Mouse (Mus musculus): ENCODE data around the gene Pilrb1. TPM values are rescaled to one million over a fixed set of nuclear protein-coding genes. Genes with fewer than 3 reads are reported as not detected.

Pilrb1 gene
- total RNA-seq, 2 experiments from 2014 or later, result 17.3 to 54.4 TPM

DNA sequence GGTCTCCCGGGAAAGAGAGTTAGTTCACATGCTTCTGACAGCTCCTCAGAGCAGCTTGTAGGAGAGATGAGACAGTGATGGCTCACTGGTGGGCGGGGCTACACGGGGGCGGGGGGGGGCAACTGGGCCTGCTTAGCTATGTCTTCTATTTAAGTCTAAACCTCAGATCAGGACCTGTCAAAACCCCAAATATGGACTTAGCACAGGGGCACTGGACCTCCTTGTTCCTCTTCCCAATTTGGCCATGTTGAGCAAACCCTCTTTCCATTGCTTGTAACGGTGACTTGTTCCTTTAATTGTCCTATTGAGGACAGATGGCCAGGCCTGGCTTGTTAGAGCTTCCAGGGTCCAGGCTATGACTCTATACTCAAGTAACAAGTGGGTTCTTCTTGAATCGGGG lies 26.4 kb downstream of the Pilrb1 start:
- no peak for ATAC-seq (replicated peaks; ENCODE audit: low FRiP score, poor library complexity, severe bottlenecking)

DNA sequence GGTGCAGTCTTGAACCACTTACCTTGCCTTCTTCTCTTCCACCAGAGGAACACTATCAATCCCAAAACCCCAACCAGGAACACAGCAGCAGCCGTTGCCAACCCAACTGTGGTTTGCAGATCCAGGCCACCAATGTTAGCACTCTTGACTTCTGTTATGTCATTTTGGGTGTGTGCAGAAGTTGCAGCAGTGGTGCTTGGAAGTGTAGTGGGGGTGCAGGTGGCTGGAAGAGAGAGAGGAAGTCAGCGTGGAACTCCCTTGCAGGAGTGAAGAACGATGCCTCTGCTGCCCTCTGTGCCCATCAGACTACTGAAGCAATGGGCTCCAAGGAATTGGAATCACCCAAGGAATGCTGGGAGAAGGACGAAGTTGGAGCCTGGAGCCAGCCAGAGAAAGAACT lies 26.8 kb downstream of the Pilrb1 start:
- no peak for ATAC-seq (replicated peaks; ENCODE audit: low FRiP score, poor library complexity, severe bottlenecking)

DNA sequence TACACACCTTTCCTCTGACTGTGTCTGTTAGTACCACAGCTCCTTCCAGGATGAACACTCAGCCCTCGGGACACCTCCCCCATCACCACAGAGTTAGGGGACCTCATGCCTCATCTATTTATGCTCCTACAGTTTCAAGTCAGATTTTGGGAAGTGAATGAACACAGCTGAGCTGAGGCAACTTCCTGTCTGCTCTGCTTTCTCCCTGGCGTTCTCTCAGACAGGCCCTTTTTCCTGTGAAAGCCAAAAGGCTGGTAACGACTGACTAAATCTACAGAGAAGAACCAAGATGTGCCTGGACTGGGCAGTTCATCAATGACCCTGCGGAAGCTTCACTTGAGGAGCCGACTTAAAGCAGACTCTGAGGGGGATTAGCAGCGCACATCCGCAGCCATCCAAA lies 27.7 kb downstream of the Pilrb1 start:
- ATAC-seq (replicated peaks; ENCODE audit: low FRiP score, poor library complexity, severe bottlenecking), result no peak

DNA sequence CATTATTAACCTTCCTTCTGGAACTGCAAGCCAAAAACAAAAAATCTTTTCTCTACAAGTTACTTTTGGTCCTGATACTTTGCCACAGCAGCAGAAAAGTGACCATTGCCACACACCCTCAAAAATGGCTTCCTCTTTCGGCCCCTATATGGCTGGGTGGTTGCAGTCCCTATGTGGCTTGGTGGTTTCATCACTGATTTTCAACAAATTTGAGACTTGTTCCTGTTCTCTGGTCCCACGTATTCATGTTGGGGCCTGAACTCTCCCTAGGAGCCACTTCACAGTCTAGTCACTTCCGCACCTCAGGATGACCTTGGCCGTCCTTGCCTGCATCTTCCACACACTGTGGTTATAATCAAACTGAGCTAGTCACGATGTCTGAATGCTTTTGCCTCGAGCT lies 29.2 kb downstream of the Pilrb1 start:
- no peak for ATAC-seq (replicated peaks; ENCODE audit: low FRiP score, poor library complexity, severe bottlenecking)

DNA sequence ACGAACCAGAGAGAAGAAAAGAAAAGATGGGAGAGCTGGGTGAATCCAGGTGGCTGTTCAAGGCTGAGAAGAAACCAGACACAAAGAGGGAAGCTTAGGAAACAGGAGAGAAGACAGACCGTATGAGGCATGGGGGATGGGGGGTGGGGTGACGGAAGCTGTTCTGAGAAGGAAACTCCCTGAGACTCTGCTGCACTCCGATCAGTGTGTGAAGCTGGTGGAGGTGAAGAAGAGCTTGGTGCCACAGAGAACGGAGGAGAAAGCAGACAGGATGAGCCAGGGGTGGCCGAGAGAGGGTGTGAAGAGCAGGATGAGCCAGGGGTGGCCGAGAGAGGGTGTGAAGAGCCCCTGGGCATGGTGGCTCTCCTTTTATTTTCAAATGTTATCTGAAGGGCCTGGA lies 31.5 kb downstream of the Pilrb1 start:
- no peak for ATAC-seq (replicated peaks; ENCODE audit: low FRiP score, poor library complexity, severe bottlenecking)

DNA sequence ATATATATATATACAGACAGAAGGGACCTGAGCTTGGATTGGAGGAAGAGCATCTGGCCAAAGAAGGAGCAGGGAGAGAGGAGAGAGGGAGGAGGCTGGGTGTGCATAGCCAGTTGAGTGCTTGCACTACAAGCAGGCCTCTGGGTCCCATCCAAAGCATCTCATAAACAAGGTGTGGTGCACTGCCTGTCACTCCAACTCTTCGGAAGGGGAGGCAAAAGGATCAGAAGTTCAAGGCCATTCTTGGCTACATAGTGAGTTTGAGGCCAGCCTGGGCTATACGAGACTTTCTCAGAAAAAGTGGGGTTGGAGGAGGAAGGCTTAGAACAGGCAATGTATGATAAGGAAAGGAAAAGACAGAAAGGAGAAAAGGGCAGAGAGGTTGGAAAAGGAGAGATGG lies 31.9 kb downstream of the Pilrb1 start:
- no peak for ATAC-seq (replicated peaks; ENCODE audit: low FRiP score, poor library complexity, severe bottlenecking)

DNA sequence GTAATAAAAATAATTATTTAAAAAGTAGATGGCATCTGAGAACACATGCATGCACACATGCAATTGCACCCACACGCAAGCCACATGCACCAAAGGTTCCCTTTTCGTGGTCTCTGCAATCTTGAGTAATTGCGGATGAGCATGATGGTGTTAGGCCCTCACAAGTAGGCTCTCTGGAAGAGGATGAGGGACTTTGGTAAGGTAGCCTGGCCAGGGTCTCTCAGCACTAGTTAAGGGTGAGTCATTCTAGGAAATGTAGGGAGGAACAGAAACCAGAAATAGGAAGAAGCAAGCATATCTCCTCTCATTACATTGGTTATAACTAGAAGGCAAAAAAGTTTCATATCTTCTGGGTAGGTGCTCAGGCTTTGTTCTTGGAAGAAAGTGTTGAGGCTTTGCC lies 32.9 kb downstream of the Pilrb1 start:
- ATAC-seq (replicated peaks; ENCODE audit: low FRiP score, poor library complexity, severe bottlenecking), result no peak

DNA sequence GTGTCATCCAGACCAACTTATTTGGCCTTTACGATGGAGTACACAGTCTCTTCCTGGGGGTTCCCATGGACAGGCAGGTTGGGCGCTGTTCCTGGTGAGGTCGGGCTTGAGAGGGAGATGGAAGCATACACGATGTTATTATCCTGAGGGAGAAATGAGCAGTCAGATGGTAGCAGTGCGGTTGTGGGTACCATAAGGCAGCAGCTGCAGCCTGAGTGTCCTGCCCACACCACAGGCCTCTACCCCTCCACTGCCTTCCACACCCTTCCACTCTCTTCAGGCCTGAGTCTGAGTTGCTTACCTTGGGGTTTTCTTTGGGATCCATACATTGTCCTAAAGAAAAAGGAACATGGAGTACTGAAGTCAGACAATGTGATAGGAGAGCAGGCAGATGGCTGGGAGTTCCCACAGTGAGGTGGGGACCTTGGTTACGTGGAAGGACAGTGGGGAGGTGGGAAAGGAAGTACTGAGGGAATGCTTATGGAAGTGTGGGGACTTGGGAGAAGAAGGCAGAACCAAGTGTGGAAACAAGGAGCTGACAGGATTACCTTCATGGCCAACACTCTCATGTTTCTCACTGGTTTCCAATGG lies 34.4 kb downstream of the Pilrb1 start:
- ATAC-seq (replicated peaks; ENCODE audit: low FRiP score, poor library complexity, severe bottlenecking), result no peak

DNA sequence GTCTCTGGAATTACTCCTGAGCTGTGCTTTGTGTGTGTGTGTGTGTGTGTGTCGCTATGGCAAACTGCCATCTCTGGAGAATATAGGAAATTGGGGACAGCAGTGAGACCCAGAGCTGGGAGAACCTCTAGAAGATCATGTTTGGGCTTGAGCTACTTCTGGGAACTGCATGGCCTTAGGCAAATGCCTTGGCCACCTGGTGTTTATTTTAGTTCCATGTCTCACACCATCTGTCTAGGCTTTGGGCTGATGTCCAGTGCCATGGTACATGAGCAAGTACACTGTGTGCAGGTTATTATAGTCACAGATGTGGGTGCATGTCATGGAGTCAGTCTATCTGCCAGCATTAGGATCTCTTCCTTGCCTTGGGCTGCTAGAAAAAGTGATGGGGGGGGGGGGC lies 35.3 kb downstream of the Pilrb1 start:
- ATAC-seq (replicated peaks; ENCODE audit: low FRiP score, poor library complexity, severe bottlenecking), result no peak

DNA sequence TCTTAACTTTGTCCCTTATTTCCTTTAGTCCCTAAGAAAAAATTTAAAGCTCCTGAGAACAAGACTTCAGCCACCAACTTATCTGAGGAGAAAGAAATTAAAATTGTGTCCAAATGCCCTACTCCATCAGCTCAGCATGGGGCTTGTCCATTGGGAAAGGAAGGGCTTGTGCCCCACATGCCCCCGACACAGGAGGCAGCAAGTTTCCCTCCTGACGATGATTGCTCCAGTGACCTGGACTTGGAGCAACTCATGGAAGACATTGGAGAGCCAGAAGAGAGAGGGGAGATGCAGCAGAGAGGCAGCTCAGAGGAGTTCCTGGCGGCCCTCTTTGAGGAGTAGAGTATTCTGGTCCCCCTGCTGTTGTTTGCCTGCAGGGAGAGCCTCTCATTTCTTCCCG lies 35.8 kb downstream of the Pilrb1 start:
- ATAC-seq (replicated peaks; ENCODE audit: low FRiP score, poor library complexity, severe bottlenecking), result no peak

DNA sequence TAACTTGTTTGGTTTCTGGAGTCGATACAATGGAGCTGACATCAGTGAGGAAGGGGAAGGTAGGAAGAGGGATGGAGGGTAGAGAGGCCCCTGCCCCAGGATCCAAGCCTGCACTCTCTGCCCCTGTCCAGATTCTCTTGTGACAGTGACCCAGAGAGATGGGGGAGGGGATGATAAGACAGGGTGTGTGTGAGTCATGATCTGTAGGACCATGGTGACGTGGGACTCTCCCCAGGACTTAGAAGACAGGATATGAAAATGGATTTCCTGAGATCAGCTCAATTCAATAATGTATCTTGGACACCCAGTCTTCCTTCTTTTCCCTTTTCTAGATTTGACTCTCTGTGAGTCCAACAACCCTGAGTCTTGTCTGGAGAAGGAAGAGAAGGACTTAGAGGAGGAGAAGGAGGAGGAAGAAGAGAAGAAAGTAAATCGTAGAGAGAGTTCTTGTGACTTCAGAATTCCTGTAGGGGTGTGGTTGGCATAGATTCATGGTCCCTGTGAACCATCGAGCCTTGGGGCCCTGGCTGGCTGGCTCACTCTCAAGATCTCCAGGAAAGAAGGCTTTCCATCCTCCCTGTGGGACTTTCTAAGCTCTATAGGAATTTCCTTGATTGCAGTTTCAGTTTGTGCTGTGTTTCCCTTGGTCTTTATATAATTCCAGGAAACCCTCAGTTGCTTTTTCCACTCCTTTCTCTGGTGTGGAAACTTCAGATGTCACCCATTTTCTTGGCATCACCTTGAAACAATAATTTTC lies 40.3 kb downstream of the Pilrb1 start:
- no peak for ATAC-seq (replicated peaks; ENCODE audit: low FRiP score, poor library complexity, severe bottlenecking)

DNA sequence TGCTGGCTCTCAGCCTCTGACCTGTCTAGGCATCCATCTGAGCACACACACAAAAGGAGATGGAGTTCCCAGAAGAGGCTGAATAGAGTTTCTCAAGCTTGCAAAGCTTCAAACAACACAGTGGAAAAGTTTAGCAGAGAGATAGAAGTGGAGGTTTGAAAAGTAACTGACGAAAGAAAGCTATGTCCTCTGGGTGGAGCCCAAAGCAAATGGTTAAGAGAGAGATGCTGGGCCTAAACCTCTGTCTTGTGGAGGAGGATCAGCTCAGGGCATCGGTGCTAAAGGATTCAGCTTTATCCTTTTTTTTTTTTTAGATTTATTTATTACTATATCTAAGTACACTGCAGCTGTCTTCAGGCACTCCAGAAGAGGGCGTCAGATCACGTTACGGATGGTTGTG lies 49.6 kb downstream of the Pilrb1 start:
- no peak for ATAC-seq (replicated peaks; ENCODE audit: low FRiP score, poor library complexity, severe bottlenecking)

DNA sequence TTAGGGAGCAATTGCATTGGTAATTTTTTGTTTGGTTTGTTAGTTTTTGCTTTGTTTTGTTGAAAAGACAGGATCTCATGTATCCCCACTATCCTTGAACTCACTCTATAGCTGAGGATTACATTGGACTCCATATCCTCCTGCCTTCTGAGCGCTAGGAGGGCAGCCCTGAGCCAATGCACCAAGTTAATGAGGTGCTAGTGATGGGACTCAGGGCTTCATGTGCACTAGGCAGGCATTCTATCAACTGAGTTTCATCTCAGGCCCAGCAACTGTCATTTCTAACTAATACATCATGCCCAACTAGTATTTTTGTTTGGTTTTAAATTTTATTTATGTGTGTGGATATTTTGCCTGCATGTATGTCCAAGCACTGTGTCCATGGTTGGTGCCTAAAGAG lies 51.7 kb downstream of the Pilrb1 start:
- ATAC-seq (replicated peaks; ENCODE audit: low FRiP score, poor library complexity, severe bottlenecking), result no peak

Other genes with a start within 250 kb of the Pilrb1 start
- gene Pcolce, start 244.3 kb downstream of the Pilrb1 start, total RNA-seq (2015; ENCODE audit: low replicate concordance), result not detected in 2 replicates
- not detected in 2 replicates for gene Pcolce, start 244.3 kb downstream of the Pilrb1 start, total RNA-seq (2017; ENCODE audit: low replicate concordance)
- not detected in 2 replicates for gene Fbxo24, start 229.1 kb downstream of the Pilrb1 start, total RNA-seq (2015; ENCODE audit: low replicate concordance)
- gene Fbxo24, start 229.1 kb downstream of the Pilrb1 start, total RNA-seq (2017; ENCODE audit: low replicate concordance), result not detected in 2 replicates
- 9.0 and 27.2 TPM in 2 replicates for gene Lrch4, start 229.0 kb downstream of the Pilrb1 start, total RNA-seq (2015; ENCODE audit: low replicate concordance)
- gene Lrch4, start 229.0 kb downstream of the Pilrb1 start, total RNA-seq (2017; ENCODE audit: low replicate concordance), result 10.6 and 13.9 TPM in 2 replicates
- 1.9 and 6.3 TPM in 2 replicates for gene Gm20605, start 228.9 kb downstream of the Pilrb1 start, total RNA-seq (2015; ENCODE audit: low replicate concordance)
- 0.94 and 4.7 TPM in 2 replicates for gene Gm20605, start 228.9 kb downstream of the Pilrb1 start, total RNA-seq (2017; ENCODE audit: low replicate concordance)
- 11.0 and 17.1 TPM in 2 replicates for gene Sap25, start 216.8 kb downstream of the Pilrb1 start, total RNA-seq (2015; ENCODE audit: low replicate concordance)
- 3.1 and 4.8 TPM in 2 replicates for gene Sap25, start 216.8 kb downstream of the Pilrb1 start, total RNA-seq (2017; ENCODE audit: low replicate concordance)
- gene Irs3, start 212.4 kb downstream of the Pilrb1 start, total RNA-seq (2015; ENCODE audit: low replicate concordance), result not detected in 2 replicates
- gene Irs3, start 212.4 kb downstream of the Pilrb1 start, total RNA-seq (2017; ENCODE audit: low replicate concordance), result not detected in 2 replicates
- 9.6 and 12.1 TPM in 2 replicates for gene Agfg2, start 173.4 kb downstream of the Pilrb1 start, total RNA-seq (2015; ENCODE audit: low replicate concordance)
- gene Agfg2, start 173.4 kb downstream of the Pilrb1 start, total RNA-seq (2017; ENCODE audit: low replicate concordance), result 20.5 and 24.5 TPM in 2 replicates
- 0.38 TPM in 1 of 2 replicates, not detected in the other for gene Nyap1, start 116.5 kb downstream of the Pilrb1 start, total RNA-seq (2015; ENCODE audit: low replicate concordance)
- gene Nyap1, start 116.5 kb downstream of the Pilrb1 start, total RNA-seq (2017; ENCODE audit: low replicate concordance), result 0.84 and 1.4 TPM in 2 replicates
- gene Tsc22d4, start 112.4 kb downstream of the Pilrb1 start, total RNA-seq (2015; ENCODE audit: low replicate concordance), result 24.5 and 44.6 TPM in 2 replicates
- gene Tsc22d4, start 112.4 kb downstream of the Pilrb1 start, total RNA-seq (2017; ENCODE audit: low replicate concordance), result 69.5 and 76.3 TPM in 2 replicates
- gene Ppp1r35, start 79.3 kb downstream of the Pilrb1 start, total RNA-seq (2015; ENCODE audit: low replicate concordance), result 6.5 and 24.2 TPM in 2 replicates
- gene Ppp1r35, start 79.3 kb downstream of the Pilrb1 start, total RNA-seq (2017; ENCODE audit: low replicate concordance), result 6.4 and 12.0 TPM in 2 replicates
- gene Mepce, start 70.5 kb downstream of the Pilrb1 start, total RNA-seq (2015; ENCODE audit: low replicate concordance), result 7.7 and 11.7 TPM in 2 replicates
- 4.8 and 14.4 TPM in 2 replicates for gene Mepce, start 70.5 kb downstream of the Pilrb1 start, total RNA-seq (2017; ENCODE audit: low replicate concordance)
- gene Zcwpw1, start 70.3 kb downstream of the Pilrb1 start, total RNA-seq (2015; ENCODE audit: low replicate concordance), result 1.7 and 9.2 TPM in 2 replicates
- gene Zcwpw1, start 70.3 kb downstream of the Pilrb1 start, total RNA-seq (2017; ENCODE audit: low replicate concordance), result 5.5 and 6.1 TPM in 2 replicates
- 18.0 and 45.2 TPM in 2 replicates for gene Pilra, start 21.8 kb downstream of the Pilrb1 start, total RNA-seq (2015; ENCODE audit: low replicate concordance)
- gene Pilra, start 21.8 kb downstream of the Pilrb1 start, total RNA-seq (2017; ENCODE audit: low replicate concordance), result 13.0 and 21.6 TPM in 2 replicates
- gene Pilrb2, start 13.7 kb upstream of the Pilrb1 start, total RNA-seq (2015; ENCODE audit: low replicate concordance), result 45.1 and 49.0 TPM in 2 replicates
- gene Pilrb2, start 13.7 kb upstream of the Pilrb1 start, total RNA-seq (2017; ENCODE audit: low replicate concordance), result 12.4 and 30.1 TPM in 2 replicates
- not detected in 2 replicates for gene Cyp3a13, start 63.5 kb upstream of the Pilrb1 start, total RNA-seq (2015; ENCODE audit: low replicate concordance)
- gene Cyp3a13, start 63.5 kb upstream of the Pilrb1 start, total RNA-seq (2017; ENCODE audit: low replicate concordance), result 0.09 TPM in 1 of 2 replicates, not detected in the other
- gene Gjc3, start 105.0 kb upstream of the Pilrb1 start, total RNA-seq (2015; ENCODE audit: low replicate concordance), result not detected in 2 replicates
- gene Gjc3, start 105.0 kb upstream of the Pilrb1 start, total RNA-seq (2017; ENCODE audit: low replicate concordance), result not detected in 2 replicates
- not detected in 2 replicates for gene Azgp1, start 123.4 kb upstream of the Pilrb1 start, total RNA-seq (2015; ENCODE audit: low replicate concordance)
- not detected in 2 replicates for gene Azgp1, start 123.4 kb upstream of the Pilrb1 start, total RNA-seq (2017; ENCODE audit: low replicate concordance)
- gene Smok3a, start 163.2 kb upstream of the Pilrb1 start, total RNA-seq (2015; ENCODE audit: low replicate concordance), result not detected in 2 replicates
- 0.09 TPM in 1 of 2 replicates, not detected in the other for gene Smok3a, start 163.2 kb upstream of the Pilrb1 start, total RNA-seq (2017; ENCODE audit: low replicate concordance)
- gene Smok3b, start 163.3 kb upstream of the Pilrb1 start, total RNA-seq (2015; ENCODE audit: low replicate concordance), result not detected in 2 replicates
- not detected in 2 replicates for gene Smok3b, start 163.3 kb upstream of the Pilrb1 start, total RNA-seq (2017; ENCODE audit: low replicate concordance)
- gene Smok3c, start 195.1 kb upstream of the Pilrb1 start, total RNA-seq (2015; ENCODE audit: low replicate concordance), result not detected in 2 replicates
- not detected in 2 replicates for gene Smok3c, start 195.1 kb upstream of the Pilrb1 start, total RNA-seq (2017; ENCODE audit: low replicate concordance)
- 10.0 and 15.7 TPM in 2 replicates for gene Zkscan1, start 227.0 kb upstream of the Pilrb1 start, total RNA-seq (2015; ENCODE audit: low replicate concordance)
- gene Zkscan1, start 227.0 kb upstream of the Pilrb1 start, total RNA-seq (2017; ENCODE audit: low replicate concordance), result 11.1 and 16.9 TPM in 2 replicates

Data from erythroblast, adult 5-6 weeks (primary cell).